Mouse (Mus musculus) cerebellum, postnatal 36 days (tissue): Measurements from ENCODE around the gene Palb2.
"Not testable (repeated sequence)": the region's sequence is repeated elsewhere in the genome, so short reads cannot be mapped to it uniquely, and the experiment has no call there.

Experiments used
- DNase-seq, 2 experiments: peaks; one replicate each; pipeline ENCODE4 v3.0.0; 2021 to 2022; ENCODE audit warnings: mixed read lengths in 2 of 2

Gene Palb2

DNA sequence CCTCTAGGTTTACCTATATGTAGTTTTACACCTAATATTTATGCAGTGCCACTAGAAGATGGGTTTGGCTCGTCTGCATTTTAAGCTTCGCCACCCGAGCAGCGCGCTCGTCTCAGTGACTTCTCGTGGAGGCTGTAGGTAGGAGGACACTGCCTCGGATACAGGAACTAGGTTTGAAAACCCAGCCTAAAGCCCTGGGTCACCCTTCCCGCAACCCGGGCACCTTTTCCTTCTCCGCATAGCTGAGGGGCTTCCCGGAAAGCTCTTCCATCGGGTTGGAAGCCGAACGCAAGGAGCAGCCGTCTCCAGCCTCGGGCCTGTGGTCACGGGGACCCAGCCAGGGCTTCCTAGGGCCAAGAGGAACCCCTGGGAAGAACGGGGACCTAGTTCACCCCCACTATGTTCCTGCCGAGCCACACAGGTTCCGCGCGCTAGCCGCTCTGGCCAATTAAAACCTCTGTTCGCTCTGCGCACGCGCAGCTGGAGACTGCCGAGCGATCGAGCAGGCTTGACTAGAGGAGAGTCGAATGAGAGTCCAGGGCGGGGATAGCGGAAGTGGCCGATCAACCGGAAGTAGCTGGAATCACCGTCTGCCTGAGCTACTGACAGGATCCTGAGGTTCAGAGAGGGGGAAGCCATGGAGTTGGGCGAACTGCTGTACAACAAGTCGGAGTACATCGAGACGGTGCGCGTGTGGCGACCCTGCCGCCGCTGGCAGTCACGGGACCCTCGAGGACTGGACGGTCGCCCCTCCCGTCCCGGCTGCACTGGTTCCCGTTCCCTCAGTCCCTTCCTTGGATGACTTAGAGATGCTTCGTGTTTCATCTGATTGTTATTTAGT is at the start of gene Palb2, which contains the start of gene Dctn5:
Palb2 (minus strand) TSS at position 489 of the 841 bp plus-strand sequence.
Dctn5 (plus strand) TSS at position 545 of the 841 bp plus-strand sequence.
- peak; percentile 99 to 100 for DNase-seq

DNA sequence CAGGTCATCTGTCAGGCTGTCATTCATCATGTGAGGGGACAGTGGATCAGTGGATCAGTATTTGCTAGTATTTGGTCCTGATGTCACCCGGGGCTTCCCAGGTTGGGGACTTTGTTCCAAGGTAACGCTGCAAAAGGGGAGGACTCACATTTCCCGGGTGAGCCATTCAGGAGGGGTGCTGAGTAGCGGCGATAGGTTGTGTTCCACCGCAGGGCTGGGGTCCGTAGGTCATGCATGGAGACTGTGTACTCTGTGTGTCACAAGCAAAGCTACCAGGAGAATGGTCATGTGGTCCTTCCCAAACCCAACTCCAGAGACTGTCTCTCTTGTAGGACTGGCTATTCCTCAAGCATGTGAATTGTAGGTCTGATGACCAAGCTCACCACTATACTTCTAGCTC is 47.9 kb upstream of the Palb2 start:
- DNase-seq: no peak

DNA sequence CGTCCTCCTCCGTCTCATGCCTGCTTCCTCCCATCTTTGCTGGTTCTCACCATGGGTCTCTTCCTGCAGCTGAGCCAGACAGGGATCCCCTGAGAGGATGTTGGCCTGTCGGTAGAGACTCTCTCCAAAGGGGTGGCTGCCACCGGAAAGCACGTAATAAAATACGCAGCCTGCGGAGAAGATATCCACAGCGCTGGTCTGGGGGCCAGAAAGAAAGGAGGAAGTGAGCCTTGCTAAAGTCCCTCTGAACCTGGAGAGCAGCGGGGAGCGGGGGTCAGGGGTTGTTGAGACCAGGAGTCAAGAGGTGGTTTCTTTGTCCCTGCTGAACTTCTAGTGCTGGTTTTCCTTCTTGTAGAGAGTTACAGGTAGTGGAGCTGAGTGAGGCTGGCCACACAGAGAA is 38.8 kb upstream of the Palb2 start:
- no peak for DNase-seq

DNA sequence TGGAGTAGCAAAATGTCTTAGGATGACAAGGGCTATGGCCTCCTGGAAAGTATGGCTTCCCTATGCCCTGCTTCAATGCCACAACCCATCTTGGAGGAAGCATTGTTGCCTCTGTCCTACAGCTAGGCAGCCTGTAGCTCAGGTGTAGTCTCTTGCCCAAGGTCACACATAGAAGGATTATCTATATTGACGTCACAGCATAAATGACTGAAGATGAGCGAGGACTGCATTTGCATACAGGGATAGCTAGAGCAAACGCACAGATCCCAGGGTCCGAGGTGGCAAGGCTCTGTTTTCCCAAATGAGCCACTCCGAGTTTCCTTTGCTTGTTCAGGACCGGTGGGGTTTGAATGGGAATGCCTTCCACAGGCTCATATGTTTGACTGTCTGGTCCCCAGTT is 37.9 kb upstream of the Palb2 start:
- DNase-seq: no peak

DNA sequence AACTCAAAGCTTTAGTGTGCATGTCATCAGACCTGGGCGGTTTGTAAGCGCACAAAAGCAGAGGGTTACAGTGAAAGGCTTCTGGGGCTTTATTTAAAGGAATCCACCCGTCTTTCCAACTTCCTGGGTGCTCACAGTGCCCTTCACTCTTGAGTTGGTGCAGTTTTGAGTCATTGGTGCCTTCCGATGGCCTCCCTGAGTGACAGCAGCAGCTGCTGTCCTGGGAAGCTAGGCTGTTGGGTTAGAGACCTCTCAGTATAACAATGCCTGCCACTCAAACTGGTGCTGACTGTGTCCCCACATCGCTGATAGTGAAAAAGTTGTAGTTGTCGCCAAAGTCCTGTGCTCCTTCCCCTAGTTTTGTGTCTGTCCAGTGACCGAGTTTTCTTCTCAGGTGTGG is 34.4 kb upstream of the Palb2 start:
- no peak for DNase-seq

DNA sequence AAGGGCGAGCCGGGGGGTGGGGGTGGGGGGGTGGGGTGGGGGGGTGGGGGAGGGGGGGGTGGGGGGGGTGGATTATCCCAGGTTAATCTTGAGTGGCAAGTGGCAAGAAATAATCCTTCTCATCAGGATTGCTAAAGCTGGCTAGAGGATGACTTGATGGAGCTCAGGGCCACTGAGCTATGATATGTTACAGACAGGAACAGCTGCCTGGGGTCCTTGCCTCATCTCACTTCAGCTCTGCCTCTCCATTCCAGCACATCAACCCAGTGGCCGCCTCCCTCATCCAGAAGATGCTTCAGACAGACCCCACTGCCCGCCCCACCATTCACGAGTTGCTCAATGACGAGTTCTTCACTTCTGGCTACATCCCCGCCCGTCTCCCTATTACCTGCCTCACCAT is 31.0 kb upstream of the Palb2 start:
- no peak for DNase-seq

DNA sequence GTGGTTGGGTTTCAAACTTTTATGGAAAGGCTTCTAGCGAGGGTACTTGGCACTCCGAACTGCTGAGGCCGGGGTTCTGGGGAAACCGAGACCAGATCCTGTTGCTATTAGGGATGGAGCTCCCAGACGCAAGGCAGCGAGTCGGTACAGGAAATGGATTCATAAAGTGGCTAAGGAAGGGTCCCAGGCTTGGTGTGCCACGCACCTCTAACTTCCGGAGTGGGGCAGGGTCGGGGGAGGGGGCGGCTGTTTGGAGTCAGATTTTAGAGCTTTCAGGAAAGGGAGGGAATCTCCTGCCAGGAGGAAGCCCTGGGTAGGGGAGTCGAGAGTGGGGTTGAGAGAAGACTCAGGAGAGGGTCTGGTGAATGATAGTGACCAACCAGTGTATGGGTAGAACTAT is 27.3 kb upstream of the Palb2 start:
- no peak for DNase-seq

DNA sequence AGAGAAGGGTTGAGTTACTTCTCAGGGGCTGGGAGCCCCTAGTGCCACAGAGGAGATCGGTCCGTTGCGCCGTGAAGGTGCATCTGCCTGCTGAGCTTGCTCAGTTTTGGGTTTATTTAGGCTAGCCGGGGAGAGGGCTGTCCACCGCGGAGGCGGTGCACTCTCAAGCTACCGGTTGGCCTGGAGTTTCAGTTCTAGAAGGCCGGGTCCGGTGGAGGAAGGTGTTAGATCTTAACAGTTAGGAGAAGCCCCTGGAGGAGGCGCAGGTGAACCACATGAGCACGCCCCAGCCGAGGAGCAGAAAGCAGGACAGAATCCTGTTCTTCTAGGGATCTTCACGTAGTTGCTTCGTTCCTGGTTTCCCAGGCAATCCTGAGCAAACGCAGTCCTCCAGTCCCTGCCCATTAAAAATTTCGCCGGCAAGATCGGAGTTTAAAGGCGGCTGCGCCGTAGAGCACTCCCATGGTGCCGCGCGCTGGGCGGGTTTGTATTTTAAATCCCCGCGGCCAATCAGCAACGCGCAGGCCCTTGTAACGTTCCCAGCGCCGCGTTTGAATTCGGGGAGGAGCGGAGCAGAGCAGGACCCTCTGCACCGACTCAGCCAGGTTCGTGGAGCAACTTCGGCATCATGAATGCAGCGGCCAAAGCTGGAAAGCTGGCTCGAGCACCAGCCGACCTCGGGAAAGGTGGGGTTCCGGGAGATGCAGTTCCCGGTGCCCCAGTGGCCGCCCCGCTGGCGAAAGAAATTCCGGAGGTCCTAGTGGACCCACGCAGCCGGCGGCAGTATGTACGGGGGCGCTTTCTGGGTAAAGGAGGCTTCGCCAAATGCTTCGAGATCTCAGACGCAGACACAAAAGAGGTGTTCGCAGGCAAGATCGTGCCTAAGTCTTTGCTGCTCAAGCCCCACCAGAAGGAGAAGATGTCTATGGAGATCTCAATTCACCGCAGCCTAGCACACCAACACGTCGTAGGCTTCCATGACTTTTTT is 26.4 kb upstream of the Palb2 start, which contains the start of gene Plk1:
Plk1 (plus strand) TSS at position 525 of the 988 bp plus-strand sequence.
- peak; percentile 72 to 73 for DNase-seq

DNA sequence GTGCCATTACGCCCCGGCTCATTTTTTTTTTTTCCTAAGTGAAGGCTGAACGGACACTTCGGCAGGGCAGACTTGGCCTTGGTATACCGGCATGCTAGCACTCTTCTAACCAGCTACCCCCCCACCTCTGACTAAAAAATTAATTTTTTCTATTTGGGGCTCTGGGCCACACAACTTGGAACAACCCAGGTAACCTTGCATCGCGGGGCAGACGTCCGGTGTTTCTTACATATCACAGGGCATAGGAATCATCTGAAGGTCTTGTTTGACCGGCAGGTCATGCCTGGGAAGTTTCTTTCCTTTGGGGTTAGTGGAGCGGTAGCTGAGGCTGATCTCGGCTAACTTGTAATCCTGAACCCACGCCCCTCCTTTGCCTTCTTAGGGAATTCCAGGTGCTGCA is 25.7 kb upstream of the Palb2 start:
- no peak for DNase-seq

DNA sequence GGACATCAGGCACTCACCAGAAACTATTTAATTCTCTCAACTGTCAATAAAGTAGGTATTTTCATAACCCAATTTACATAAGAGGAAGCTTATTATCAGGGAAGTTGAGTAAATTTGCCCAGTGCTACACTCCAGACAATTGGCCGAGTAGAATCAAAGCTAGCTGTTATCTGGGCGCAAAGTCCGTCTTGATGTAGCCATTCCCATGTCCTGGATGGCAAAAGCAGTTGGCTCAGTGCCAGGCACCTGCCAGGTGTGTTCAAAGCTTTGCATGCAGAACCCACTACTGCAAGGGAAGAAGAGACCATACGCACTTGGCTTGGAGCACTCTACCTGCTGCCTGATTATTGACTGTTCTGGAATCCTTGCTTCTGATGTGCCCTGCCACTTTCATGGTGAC is 19.7 kb upstream of the Palb2 start:
- no peak for DNase-seq

DNA sequence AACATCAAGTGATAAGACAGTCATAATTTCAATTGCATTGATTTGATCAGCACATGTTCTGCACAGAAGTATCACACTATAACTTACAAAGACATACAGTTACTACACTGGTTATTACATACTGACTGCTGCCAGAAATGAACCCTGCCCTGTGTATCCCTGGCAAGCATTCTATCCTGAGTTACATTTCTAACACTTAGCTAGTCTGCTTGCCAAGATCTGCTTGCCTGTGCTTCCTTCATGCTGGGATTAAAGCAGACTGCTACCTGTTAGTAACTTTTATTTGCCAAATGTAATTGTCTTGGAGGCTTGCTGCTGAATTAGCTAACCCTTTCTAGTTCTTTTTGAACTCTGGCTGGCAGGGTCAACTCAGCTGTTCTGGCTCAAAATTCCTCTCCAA is 8.2 kb upstream of the Palb2 start:
- DNase-seq: no peak

DNA sequence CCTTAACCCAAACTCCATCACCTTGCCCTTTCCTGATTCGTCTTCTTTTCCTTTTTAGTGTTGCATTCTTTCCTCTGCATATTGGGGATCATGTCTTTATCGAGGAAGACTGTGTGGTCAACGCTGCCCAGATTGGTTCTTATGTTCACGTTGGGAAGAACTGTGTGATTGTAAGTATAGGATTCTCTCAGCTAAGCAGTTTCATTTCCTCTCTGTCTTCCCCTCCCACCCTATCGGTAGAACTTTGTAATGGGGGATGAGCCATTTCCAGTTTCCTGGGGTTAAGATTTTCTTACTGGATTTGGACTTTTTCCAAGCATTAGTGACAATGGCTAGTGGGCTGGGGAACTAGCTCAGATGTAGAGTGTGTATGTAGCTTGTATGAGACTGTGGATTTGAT is 5.4 kb upstream of the Palb2 start:
- DNase-seq: no peak

DNA sequence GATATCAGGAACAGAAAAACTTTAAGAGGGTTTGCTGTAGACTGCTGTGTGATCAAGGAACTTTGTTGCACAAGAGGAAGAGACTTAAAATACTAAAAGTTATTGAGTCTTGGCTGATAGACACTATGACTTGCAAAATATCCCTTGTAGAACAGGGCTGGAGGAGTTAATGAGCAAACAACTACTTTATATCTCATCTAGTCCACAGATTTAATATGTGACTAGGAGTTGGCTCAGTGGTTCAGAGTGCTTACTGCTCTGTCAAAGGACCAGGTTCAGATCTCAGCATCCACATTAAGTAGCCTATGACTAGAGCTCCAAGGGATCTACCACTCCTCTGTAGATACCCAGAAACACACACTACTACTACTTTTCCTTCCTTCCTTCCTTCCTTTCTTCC is 4.3 kb upstream of the Palb2 start:
- DNase-seq: no peak

DNA sequence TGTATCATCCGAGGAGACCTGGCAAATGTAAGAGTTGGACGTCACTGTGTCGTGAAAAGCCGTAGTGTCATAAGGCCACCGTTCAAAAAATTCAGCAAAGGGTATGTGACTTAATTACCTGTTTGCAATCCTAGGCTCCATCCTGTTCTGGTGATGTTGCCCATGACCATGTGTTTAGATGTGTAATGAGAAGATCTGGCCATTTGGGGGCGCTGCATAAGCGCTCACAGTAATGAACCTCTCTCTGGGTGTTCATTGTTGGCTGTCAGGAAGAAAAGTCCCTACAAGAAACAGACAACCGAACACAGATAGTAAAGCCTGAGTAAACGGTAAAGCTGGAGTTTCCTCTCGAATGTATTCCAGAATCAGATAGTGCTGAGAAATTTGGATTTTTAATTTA is 2.3 kb upstream of the Palb2 start:
- DNase-seq: peak; percentile 7 to 13

DNA sequence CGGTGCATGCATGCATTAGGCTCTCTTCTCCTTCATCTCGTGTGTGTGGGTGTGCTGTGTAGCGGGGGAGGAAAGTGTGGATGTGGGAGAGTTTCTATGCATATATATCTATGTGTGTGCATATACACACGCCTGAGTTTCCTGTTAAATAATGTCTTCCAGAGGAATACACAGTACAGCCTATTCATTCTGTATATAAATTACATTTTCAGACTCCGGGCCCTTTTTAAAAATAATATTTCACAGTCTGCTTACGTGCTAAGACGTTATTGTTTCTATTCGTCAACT is 497 bp upstream of the Palb2 start:
- DNase-seq: no peak

DNA sequence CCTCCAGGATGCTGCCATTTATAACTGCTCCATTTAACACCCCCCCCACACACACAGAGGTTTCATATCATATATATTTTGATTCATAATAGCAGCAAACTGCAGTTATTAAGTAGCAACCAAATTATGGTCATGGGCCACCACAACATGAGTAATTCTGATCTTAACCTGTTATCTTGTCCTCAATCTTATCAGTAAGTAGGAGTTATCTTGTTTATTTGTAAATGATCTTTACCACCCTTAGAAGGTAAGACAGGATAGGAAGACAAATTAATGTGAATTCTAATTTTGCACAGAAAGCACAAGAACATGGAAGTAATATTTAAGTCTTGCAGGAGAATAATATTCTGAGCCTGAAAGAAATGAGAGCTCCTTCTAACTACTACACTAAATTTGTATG is 951 bp downstream of the Palb2 start:
- no peak for DNase-seq

DNA sequence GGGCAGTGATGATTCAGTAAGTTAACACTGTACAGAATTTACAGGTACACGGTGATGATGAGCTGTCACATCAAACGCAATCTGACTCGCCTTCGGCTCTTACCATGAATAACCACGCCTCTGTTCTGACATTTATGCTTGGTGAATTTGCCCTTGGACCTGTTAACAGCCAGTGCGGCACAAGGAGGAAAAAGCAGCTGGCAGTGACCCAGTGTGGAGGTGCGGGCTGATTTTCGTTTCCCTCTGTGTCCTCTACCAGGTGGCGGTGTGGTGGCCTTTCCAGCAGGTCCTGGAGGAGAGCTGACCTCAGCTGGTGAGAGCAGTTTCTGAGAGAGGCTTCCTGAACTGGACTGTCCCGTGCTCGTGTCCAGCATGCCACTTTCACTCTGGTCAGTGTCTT is 5.8 kb downstream of the Palb2 start:
- DNase-seq: no peak

DNA sequence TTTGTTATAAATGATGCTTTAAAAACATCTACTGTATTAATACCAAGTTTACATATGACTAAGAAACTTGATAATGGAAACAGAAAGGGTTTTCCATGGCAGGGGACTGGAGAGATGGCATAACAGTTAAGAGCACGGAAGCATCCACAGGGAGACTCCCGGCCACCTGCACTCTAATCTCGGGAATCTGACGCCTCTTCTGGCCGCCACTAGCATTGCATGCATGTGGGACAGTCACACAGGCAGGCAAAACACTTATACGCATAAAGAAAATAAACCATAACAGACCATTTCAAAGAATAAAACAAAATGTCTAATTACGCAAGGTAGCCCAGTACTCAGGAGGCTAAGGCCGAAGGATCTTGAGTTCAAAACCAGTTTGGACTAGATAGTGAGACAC is 7.1 kb downstream of the Palb2 start:
- DNase-seq: no peak

DNA sequence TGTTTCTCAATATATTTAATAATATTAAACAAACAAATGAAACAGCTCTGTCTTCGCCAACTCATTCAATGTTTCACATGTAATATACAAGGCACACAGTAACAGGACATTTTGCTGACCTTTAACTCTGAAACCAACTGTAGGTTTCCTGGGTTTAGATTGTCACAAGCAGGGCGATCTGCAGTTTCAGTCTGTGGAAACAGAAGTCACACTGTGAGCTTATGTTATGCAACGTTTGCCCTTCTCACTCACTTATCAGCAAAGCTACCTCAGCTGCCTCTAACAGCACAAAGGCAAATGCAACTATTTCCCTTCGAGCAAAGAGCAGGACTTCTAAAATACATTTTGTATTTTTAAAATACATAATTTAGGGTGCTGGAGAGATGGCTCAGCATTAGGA is 9.3 kb downstream of the Palb2 start:
- no peak for DNase-seq

DNA sequence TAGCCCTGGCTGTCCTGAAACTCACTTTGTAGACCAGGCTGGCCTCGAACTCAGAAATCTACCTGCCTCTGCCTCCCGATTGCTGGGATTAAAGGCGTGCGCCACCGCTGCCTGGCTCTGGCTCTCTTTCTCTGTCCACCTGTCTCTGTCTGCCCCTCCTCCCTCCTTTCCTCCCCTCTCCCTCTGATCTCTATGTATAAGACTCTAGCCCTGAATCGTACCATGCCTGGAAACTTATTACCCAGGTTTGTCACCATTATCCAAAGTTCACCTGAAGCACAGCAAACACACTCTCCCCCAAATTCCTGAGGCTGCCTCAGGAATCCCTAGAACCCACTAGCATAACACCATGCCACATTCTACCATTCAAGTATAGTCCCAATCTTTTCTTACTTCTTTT is 24.6 kb downstream of the Palb2 start:
- DNase-seq: no peak

DNA sequence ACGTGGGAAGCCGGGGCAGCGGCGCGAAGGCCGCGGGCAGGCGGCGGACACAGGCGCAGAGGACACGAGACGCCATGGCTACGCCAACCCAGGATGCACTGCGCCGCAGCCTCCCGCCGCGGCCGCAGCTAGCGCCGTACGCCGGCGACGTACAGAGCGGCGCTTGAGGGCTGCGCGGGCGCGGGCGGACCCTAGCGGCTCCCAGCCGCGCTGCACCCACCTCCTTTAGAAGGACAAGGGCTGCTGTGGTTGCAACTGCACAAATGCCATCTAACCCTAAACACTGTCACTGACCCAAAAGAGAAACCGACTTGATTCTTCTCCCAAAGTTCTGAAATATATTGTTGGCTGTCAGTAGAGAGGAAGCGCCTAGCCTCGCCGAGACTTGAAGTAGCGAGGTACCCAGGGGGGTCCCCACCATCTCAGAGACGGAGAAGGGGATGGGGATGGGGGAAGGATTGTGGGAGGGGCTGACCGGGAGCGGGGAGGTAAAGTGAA is 31.0 kb downstream of the Palb2 start, which contains the start of gene Ndufab1:
Ndufab1 (minus strand) TSS at position 140 of the 498 bp plus-strand sequence.
- DNase-seq: peak; percentile 91 to 92

DNA sequence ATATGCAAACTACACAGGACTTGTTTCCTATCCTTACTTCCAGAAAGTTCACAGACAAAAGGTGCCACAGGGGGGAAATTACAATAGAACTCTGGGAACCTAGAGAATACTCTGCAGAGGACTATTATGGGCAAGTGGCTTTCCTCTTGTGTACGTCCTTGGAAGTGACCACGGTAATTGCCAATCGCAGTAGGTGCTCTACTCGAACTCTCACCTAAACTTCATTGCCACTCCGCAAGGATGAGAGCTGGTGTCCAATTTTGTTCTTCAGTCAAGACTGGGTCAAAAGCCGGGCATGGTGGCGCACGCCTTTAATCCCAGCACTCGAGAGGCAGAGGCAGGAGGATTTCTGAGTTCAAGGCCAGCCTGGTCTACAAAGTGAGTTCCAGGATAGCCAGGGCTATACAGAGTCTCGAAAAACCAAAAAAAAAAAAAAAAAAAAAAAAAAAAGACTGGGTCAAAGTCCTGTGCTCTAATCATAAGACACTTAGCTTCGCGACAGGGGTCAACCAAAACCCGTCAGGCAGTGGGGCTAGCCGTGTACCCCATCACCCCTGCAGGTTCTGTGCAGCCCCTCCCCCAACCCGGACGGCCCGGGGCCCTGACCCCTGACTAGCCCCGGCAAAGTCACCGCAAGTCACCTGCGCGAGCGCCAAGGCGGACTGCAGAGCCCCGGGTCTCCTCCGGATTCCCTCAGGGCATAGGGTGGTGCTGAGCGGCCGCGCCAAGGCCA is 31.6 kb downstream of the Palb2 start:
- DNase-seq: not testable (repeated sequence)

DNA sequence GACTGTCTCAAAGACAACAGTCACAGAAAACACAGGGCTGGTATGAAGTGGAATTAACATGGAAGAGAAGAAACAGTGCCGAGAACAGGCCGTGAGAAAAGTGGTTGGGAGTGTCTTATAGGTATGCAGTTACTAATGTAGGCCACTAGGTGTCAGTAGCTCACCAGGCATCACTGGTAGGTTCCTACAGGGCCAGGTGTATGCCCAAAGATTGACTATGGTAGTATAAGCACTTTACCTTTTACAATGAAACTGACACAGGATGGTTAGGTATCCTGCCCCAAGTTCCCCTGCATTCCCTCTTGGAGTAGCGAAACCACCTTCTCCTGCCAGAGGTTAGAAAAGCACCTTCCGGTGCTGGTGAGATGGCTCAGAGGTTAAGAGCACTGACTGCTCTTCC is 33.6 kb downstream of the Palb2 start:
- DNase-seq: peak; percentile 37 to 50
